Mouse (Mus musculus) liver, adult (tissue): Measurements from ENCODE around the gene Nudt14.

Source experiments
- GATA4 ChIP-seq: IDR thresholded peaks from 2 replicates; pipeline ENCODE4 v1.6.1; 2014; ENCODE audit warnings: mild to moderate bottlenecking, low read length; ENCODE audit not compliant: insufficient replicate concordance

Gene Nudt14

GRCm38 (mm10) chr12:112941776-112942713, at the start of gene Nudt14:
Gene Nudt14, minus strand, starts transcription at chr12:112942124.
- no peak for TF ChIP-seq GATA4

GRCm38 (mm10) chr12:112991444-112991843, 49.5 kb upstream of the Nudt14 start:
- TF ChIP-seq GATA4, result no peak

GRCm38 (mm10) chr12:112990706-112991405, 48.9 kb upstream of the Nudt14 start:
- TF ChIP-seq GATA4, result no peak

- no peak for TF ChIP-seq GATA4
Measured at GRCm38 (mm10) chr12:112987877-112988276, 46.0 kb upstream of the Nudt14 start.

- TF ChIP-seq GATA4, result no peak
Measured at GRCm38 (mm10) chr12:112985346-112985745, 43.4 kb upstream of the Nudt14 start.

- TF ChIP-seq GATA4, result no peak
Measured at GRCm38 (mm10) chr12:112982031-112982430, 40.1 kb upstream of the Nudt14 start.

GRCm38 (mm10) chr12:112977156-112977555, 35.2 kb upstream of the Nudt14 start:
- TF ChIP-seq GATA4, result no peak

GRCm38 (mm10) chr12:112976371-112977073, 34.6 kb upstream of the Nudt14 start, which contains the start of gene Btbd6:
Gene Btbd6, plus strand, starts transcription at chr12:112976482.
- TF ChIP-seq GATA4, result no peak

GRCm38 (mm10) chr12:112974736-112975135, 32.8 kb upstream of the Nudt14 start:
- TF ChIP-seq GATA4, result no peak

GRCm38 (mm10) chr12:112969616-112970015, 27.7 kb upstream of the Nudt14 start:
- no peak for TF ChIP-seq GATA4

GRCm38 (mm10) chr12:112968943-112969342, 27.0 kb upstream of the Nudt14 start:
- no peak for TF ChIP-seq GATA4

GRCm38 (mm10) chr12:112965783-112966182, 23.9 kb upstream of the Nudt14 start:
- TF ChIP-seq GATA4, result no peak

GRCm38 (mm10) chr12:112961872-112962271, 19.9 kb upstream of the Nudt14 start:
- TF ChIP-seq GATA4, result no peak

GRCm38 (mm10) chr12:112961428-112961827, 19.5 kb upstream of the Nudt14 start:
- no peak for TF ChIP-seq GATA4

GRCm38 (mm10) chr12:112959421-112959820, 17.5 kb upstream of the Nudt14 start:
- no peak for TF ChIP-seq GATA4
